Mouse (Mus musculus) 416B (cell line): ENCODE measurements around the gene Gm47289.
A peak's percentile ranks its signal among the peaks of the same experiment; 100 is the strongest.

Experiments used
- DNase-seq: peaks from one replicate; pipeline ENCODE4 v3.0.0; 2011; ENCODE audit warnings: low read depth

The Gm47289 gene

GRCm38 (mm10) chr9:119156278-119157201, 2.4 kb upstream of the Gm47289 start, which contains the start of gene Acaa1b:
TSS of gene Acaa1b (minus strand) at chr9:119157093.
- DNase-seq = peak; percentile 43

- no peak for DNase-seq
These were observed 1.7 kb downstream of the Gm47289 start for GRCm38 (mm10) chr9:119160689-119161088.

- DNase-seq = peak; percentile 21
These were observed 5.8 kb downstream of the Gm47289 start for GRCm38 (mm10) chr9:119164743-119165142.

- DNase-seq = no peak
These were observed 6.6 kb downstream of the Gm47289 start for GRCm38 (mm10) chr9:119165548-119165947.

GRCm38 (mm10) chr9:119167608-119168007, 8.6 kb downstream of the Gm47289 start:
- no peak for DNase-seq

- DNase-seq = no peak
These were observed 20.3 kb downstream of the Gm47289 start for GRCm38 (mm10) chr9:119179292-119179691.

- no peak for DNase-seq
These were observed 22.3 kb downstream of the Gm47289 start for GRCm38 (mm10) chr9:119181241-119181728.

- no peak for DNase-seq
These were observed 33.4 kb downstream of the Gm47289 start for GRCm38 (mm10) chr9:119192202-119192990.

GRCm38 (mm10) chr9:119199151-119199861, 40.3 kb downstream of the Gm47289 start:
- DNase-seq = peak; percentile 24

- no peak for DNase-seq
These were observed 42.7 kb downstream of the Gm47289 start for GRCm38 (mm10) chr9:119201653-119202052.

- DNase-seq = no peak
These were observed 44.7 kb downstream of the Gm47289 start for GRCm38 (mm10) chr9:119203617-119204016.

- DNase-seq = no peak
These were observed 46.8 kb downstream of the Gm47289 start for GRCm38 (mm10) chr9:119205756-119206155.

GRCm38 (mm10) chr9:119206666-119207065, 47.7 kb downstream of the Gm47289 start:
- no peak for DNase-seq

- DNase-seq = no peak
These were observed 48.2 kb downstream of the Gm47289 start for GRCm38 (mm10) chr9:119207113-119207512.

GRCm38 (mm10) chr9:119208998-119209397, 50.0 kb downstream of the Gm47289 start, which contains the start of gene Slc22a13:
TSS of gene Slc22a13 (minus strand) at chr9:119209098.
- DNase-seq = no peak
